Mouse (Mus musculus): ENCODE results near the gene Pias1.
"Not testable (repeated sequence)": the region's sequence is repeated elsewhere in the genome, so short reads cannot be mapped to it uniquely, and the experiment has no call there.

Pias1 gene

GRCm38 (mm10) chr9:62940966-62941365 lies 46.8 kb downstream of the Pias1 start:
- DNase-seq (ENCODE audit: low spot score in 2 of 2) = no peak

GRCm38 (mm10) chr9:62935854-62936253 lies 51.9 kb downstream of the Pias1 start:
- DNase-seq (ENCODE audit: low spot score in 2 of 2) = no peak

GRCm38 (mm10) chr9:62934700-62935400 lies 52.9 kb downstream of the Pias1 start:
- no peak for DNase-seq (ENCODE audit: low spot score in 2 of 2)

- no peak for DNase-seq (ENCODE audit: low spot score in 2 of 2)
Observed at GRCm38 (mm10) chr9:62932575-62933339, 55.0 kb downstream of the Pias1 start.

GRCm38 (mm10) chr9:62924886-62925610 lies 62.7 kb downstream of the Pias1 start:
- no peak for DNase-seq (ENCODE audit: low spot score in 2 of 2)

- DNase-seq (ENCODE audit: low spot score in 2 of 2) = no peak
Observed at GRCm38 (mm10) chr9:62920877-62921276, 66.8 kb downstream of the Pias1 start.

GRCm38 (mm10) chr9:62917059-62917458 lies 70.7 kb downstream of the Pias1 start:
- DNase-seq (ENCODE audit: low spot score in 2 of 2) = no peak

GRCm38 (mm10) chr9:62913390-62914069 lies 74.2 kb downstream of the Pias1 start:
- no peak for DNase-seq (ENCODE audit: low spot score in 2 of 2)

GRCm38 (mm10) chr9:62905039-62905438 lies 82.7 kb downstream of the Pias1 start:
- no peak for DNase-seq (ENCODE audit: low spot score in 2 of 2)

- no peak for DNase-seq (ENCODE audit: low spot score in 2 of 2)
Observed at GRCm38 (mm10) chr9:62903841-62904240, 83.9 kb downstream of the Pias1 start.

- no peak for DNase-seq (ENCODE audit: low spot score in 2 of 2)
Observed at GRCm38 (mm10) chr9:62901736-62902135, 86.0 kb downstream of the Pias1 start.

GRCm38 (mm10) chr9:62894486-62894885 lies 93.2 kb downstream of the Pias1 start:
- DNase-seq (ENCODE audit: low spot score in 2 of 2) = no peak

- DNase-seq (ENCODE audit: low spot score in 2 of 2) = no peak
Observed at GRCm38 (mm10) chr9:62881871-62882270, 105.9 kb downstream of the Pias1 start.

- no peak for DNase-seq (ENCODE audit: low spot score in 2 of 2)
Observed at GRCm38 (mm10) chr9:62877825-62878224, 109.9 kb downstream of the Pias1 start.

- no peak for DNase-seq (ENCODE audit: low spot score in 2 of 2)
Observed at GRCm38 (mm10) chr9:62876966-62877616, 110.6 kb downstream of the Pias1 start.

GRCm38 (mm10) chr9:62870728-62871127 lies 117.0 kb downstream of the Pias1 start:
- no peak for DNase-seq (ENCODE audit: low spot score in 2 of 2)

GRCm38 (mm10) chr9:62869236-62869635 lies 118.5 kb downstream of the Pias1 start:
- DNase-seq (ENCODE audit: low spot score in 2 of 2) = not testable (repeated sequence)

GRCm38 (mm10) chr9:62860866-62861265 lies 126.9 kb downstream of the Pias1 start:
- DNase-seq (ENCODE audit: low spot score in 2 of 2) = no peak

GRCm38 (mm10) chr9:62860102-62860501 lies 127.6 kb downstream of the Pias1 start:
- not testable (repeated sequence) for DNase-seq (ENCODE audit: low spot score in 2 of 2)

GRCm38 (mm10) chr9:62858266-62859019 lies 129.3 kb downstream of the Pias1 start:
- no peak for DNase-seq (ENCODE audit: low spot score in 2 of 2)

Measured in natural killer cell, adult 2 months (primary cell).